Mouse (Mus musculus): ENCODE measurements around the gene Stard8. TPM values are rescaled to one million over a fixed set of nuclear protein-coding genes. Genes with fewer than 3 reads are reported as not detected.

The Stard8 gene
- polyA plus RNA-seq, 1 experiment from 2014 or later, result 3.6 TPM

- no peaks in the 10 kb centered on the region for H3K27me3 ChIP-seq (replicated peaks; ENCODE audit: control insufficient read depth, insufficient read depth, low read length)
- no peak overlapping the region for H3K4me3 ChIP-seq (ENCODE audit: low read depth, low read length)
- no peak overlapping the region for H3K27ac ChIP-seq (ENCODE audit: low read depth, low read length)
- H3K4me1 ChIP-seq (replicated peaks; ENCODE audit: control insufficient read depth, insufficient read depth, low read length), result no peaks in the 10 kb centered on the region
- no peak overlapping the region for H3K9ac ChIP-seq (ENCODE audit: low read depth, low read length)
- H3K36me3 ChIP-seq (ENCODE audit: control insufficient read depth, insufficient read depth), result no peaks in the 10 kb centered on the region
- H3K9me3 ChIP-seq (ENCODE audit: control insufficient read depth), result no peaks in the 10 kb centered on the region
- TF ChIP-seq CTCF (IDR thresholded peaks at IDR 0.05; ENCODE audit: low read depth), result no peak
- no peak for ATAC-seq
- no peak overlapping the region for H3K4me2 ChIP-seq (replicated peaks; ENCODE audit: low read depth)
- WGBS, result 89% methylated on average over 10 of the region's 10 CpGs
Observed at GRCm38 (mm10) chrX:99050736-99051481, 47.9 kb downstream of the Stard8 start.

GRCm38 (mm10) chrX:99052255-99052654 is 49.2 kb downstream of the Stard8 start:
- no peaks in the 10 kb centered on the region for H3K9me3 ChIP-seq (ENCODE audit: control insufficient read depth)
- H3K4me1 ChIP-seq (replicated peaks; ENCODE audit: control insufficient read depth, insufficient read depth, low read length), result no peaks in the 10 kb centered on the region
- no peak for TF ChIP-seq CTCF (IDR thresholded peaks at IDR 0.05; ENCODE audit: low read depth)
- WGBS, result 62% methylated on average over 7 of the region's 7 CpGs
- no peak overlapping the region for H3K4me3 ChIP-seq (ENCODE audit: low read depth, low read length)
- no peaks in the 10 kb centered on the region for H3K36me3 ChIP-seq (ENCODE audit: control insufficient read depth, insufficient read depth)
- no peak overlapping the region for H3K27ac ChIP-seq (ENCODE audit: low read depth, low read length)
- H3K9ac ChIP-seq (ENCODE audit: low read depth, low read length), result no peak overlapping the region
- no peak for ATAC-seq
- no peak overlapping the region for H3K4me2 ChIP-seq (replicated peaks; ENCODE audit: low read depth)
- H3K27me3 ChIP-seq (replicated peaks; ENCODE audit: control insufficient read depth, insufficient read depth, low read length), result no peaks in the 10 kb centered on the region

DNA sequence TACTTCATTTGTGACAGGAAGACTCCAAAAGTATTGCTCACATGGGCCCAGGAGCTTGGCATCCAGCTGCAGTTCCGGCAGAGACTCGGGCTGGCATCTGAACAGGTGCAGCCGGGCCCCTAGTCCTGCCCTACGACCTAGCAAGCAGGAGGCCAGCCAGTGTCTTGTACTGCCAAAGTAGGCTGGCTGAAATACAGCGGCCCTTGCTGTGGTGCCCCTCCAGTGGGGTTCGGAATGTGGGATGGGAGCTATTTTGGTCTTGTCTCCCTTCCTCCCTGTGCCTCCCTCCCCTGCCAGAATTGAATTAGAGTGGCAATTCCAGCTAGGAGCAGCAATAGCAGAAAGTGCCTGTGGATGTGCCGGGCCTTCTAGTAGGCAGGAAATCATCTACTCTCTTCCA is 51.5 kb downstream of the Stard8 start:
- H3K9me3 ChIP-seq (ENCODE audit: control insufficient read depth), result no peaks in the 10 kb centered on the region
- H3K4me2 ChIP-seq (replicated peaks; ENCODE audit: low read depth), result no peak overlapping the region
- no peak overlapping the region for H3K9ac ChIP-seq (ENCODE audit: low read depth, low read length)
- WGBS, result 61% methylated on average over 7 of the region's 7 CpGs
- TF ChIP-seq CTCF (IDR thresholded peaks at IDR 0.05; ENCODE audit: low read depth), result no peak
- no peak overlapping the region for H3K27ac ChIP-seq (ENCODE audit: low read depth, low read length)
- no peak for ATAC-seq
- H3K36me3 ChIP-seq (ENCODE audit: control insufficient read depth, insufficient read depth), result no peaks in the 10 kb centered on the region
- H3K4me3 ChIP-seq (ENCODE audit: low read depth, low read length), result no peak overlapping the region
- no peaks in the 10 kb centered on the region for H3K27me3 ChIP-seq (replicated peaks; ENCODE audit: control insufficient read depth, insufficient read depth, low read length)
- no peaks in the 10 kb centered on the region for H3K4me1 ChIP-seq (replicated peaks; ENCODE audit: control insufficient read depth, insufficient read depth, low read length)

DNA sequence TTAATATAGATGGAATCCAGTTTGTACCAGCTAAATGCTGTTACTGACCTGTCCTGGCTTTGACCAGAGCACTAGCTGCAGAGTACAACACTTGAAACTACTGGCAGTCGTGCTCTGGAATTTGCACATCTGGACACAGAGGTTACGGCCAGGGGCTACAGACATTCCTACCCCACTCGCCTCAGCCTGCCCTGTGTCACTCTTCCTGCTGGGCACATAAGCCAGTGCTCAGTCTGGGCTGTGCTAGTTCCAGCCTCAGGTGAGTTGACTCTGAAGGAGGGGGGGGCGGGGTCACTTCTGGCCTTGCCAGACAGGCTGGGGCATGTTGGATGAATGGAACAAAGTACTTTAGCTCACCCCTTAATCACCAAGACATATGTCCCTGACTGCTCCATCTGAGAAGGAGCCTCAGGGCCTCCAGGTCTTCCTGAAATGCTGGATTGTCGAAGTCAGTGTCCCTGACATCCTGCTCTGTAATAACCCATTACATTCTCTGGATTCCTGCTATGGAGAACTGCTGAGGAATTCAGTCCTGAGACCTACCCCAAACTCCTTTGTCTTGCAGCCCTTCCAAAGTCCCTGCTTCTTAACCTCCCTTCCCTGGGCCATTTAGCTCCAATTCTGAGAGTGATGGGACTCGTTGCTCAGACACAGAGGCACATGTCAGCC is 54.9 kb downstream of the Stard8 start:
- Histone ChIP-seq H3K9me3 (ENCODE audit: control insufficient read depth) (no peaks in the 10 kb centered on the region), H3K36me3 (ENCODE audit: control insufficient read depth, insufficient read depth) (no peaks in the 10 kb centered on the region), H3K27me3 (replicated peaks; ENCODE audit: control insufficient read depth, insufficient read depth, low read length) (no peaks in the 10 kb centered on the region), H3K4me3 (ENCODE audit: low read depth, low read length) (no peak overlapping the region), H3K9ac (ENCODE audit: low read depth, low read length) (no peak overlapping the region), H3K27ac (ENCODE audit: low read depth, low read length) (no peak overlapping the region), H3K4me2 (replicated peaks; ENCODE audit: low read depth) (no peak overlapping the region), H3K4me1 (replicated peaks; ENCODE audit: control insufficient read depth, insufficient read depth, low read length) (no peaks in the 10 kb centered on the region)
- TF ChIP-seq CTCF (IDR thresholded peaks at IDR 0.05; ENCODE audit: low read depth), result no peak
- 70% methylated on average over 6 of the region's 6 CpGs for WGBS
- no peak for ATAC-seq

GRCm38 (mm10) chrX:99059119-99059518 is 56.1 kb downstream of the Stard8 start:
- Histone ChIP-seq H3K4me3 (ENCODE audit: low read depth, low read length) (no peak overlapping the region), H3K9ac (ENCODE audit: low read depth, low read length) (no peak overlapping the region), H3K36me3 (ENCODE audit: control insufficient read depth, insufficient read depth) (no peaks in the 10 kb centered on the region), H3K27ac (ENCODE audit: low read depth, low read length) (no peak overlapping the region), H3K4me1 (replicated peaks; ENCODE audit: control insufficient read depth, insufficient read depth, low read length) (no peaks in the 10 kb centered on the region), H3K9me3 (ENCODE audit: control insufficient read depth) (no peaks in the 10 kb centered on the region), H3K4me2 (replicated peaks; ENCODE audit: low read depth) (no peak overlapping the region), H3K27me3 (replicated peaks; ENCODE audit: control insufficient read depth, insufficient read depth, low read length) (no peaks in the 10 kb centered on the region)
- WGBS, result 45% methylated on average over 4 of the region's 4 CpGs
- TF ChIP-seq CTCF (IDR thresholded peaks at IDR 0.05; ENCODE audit: low read depth), result peak; percentile 67
- ATAC-seq, result no peak

GRCm38 (mm10) chrX:99065582-99065981 is 62.5 kb downstream of the Stard8 start:
- Histone ChIP-seq H3K4me3 (ENCODE audit: low read depth, low read length) (no peak overlapping the region), H3K9ac (ENCODE audit: low read depth, low read length) (no peak overlapping the region), H3K36me3 (ENCODE audit: control insufficient read depth, insufficient read depth) (no peaks in the 10 kb centered on the region), H3K4me1 (replicated peaks; ENCODE audit: control insufficient read depth, insufficient read depth, low read length) (no peaks in the 10 kb centered on the region), H3K27me3 (replicated peaks; ENCODE audit: control insufficient read depth, insufficient read depth, low read length) (no peaks in the 10 kb centered on the region), H3K4me2 (replicated peaks; ENCODE audit: low read depth) (no peak overlapping the region), H3K27ac (ENCODE audit: low read depth, low read length) (no peak overlapping the region), H3K9me3 (ENCODE audit: control insufficient read depth) (no peaks in the 10 kb centered on the region)
- TF ChIP-seq CTCF (IDR thresholded peaks at IDR 0.05; ENCODE audit: low read depth), result no peak
- no peak for ATAC-seq
- WGBS, result 90% methylated on average over 9 of the region's 9 CpGs
